Mouse (Mus musculus) mouse embryonic stem cell (cell line): Measurements from ENCODE around the gene Klhl35.

ENCODE experiments used
- in situ Hi-C, 2 experiments: fragments of 300-500 bp; cut with MboI; formaldehyde crosslinking; loops; 1 replicate in 1 of 2; 3 replicates in 1 of 2; pipeline ENCODE4 v1.14.3; 2019 to 2020; ENCODE audit warnings: low sequenced_read_pairs in 2 of 2, low pct_unique_long_range_greater_than_20kb in 1 of 2, mixed read lengths in 1 of 2; ENCODE audit not compliant: unreplicated experiment in 1 of 2

The Klhl35 gene

DNA sequence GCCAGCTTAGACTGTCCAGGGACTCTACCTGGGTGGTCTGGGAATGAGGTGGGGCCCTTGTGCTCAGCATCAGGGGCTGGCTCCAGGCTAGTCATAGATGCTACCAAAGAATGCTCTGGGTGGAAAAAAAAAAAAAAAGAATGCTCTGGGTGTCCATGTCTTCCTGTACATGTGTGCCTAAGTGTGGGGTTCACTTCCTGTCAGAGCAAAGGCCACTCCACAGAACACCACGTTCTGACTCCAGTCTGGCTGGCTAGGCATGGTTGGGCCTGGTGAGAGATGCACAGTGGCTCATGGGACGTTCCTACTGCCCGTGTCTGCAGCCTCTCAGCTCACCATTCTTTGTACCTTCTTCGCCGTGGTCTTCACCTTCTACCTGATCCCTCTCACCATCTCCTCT, 17.2 kb upstream of the Klhl35 start:
- in situ Hi-C loops, result loop anchor here in 1 of 2 experiments (5.0 kb wide), 1 partner anchor 66 kb away; the partner anchor contains the start of gene Gdpd5

DNA sequence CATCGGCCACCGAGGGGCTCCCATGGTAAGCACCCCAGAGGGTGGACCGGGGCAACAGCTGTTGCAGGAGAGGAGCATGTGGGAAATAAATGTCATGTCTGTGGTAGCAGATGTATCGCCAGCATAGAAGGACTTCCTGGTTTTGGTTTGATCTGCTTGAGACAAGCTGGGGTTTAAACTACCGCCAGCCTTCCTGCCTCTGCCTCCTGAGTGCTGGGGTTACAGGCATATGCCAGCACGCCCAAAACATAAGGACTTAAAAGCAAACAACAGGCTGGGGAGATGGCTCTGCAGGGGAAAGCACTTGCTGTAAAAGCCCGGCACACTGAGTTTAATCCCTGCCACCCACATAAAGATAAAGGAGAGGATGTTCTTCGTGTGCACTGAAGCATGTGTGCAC, 16.7 kb upstream of the Klhl35 start:
- in situ Hi-C loops, result loop anchor here in 1 of 2 experiments (5.0 kb wide), 1 partner anchor 67 kb away; the partner anchor contains the start of gene Gdpd5

DNA sequence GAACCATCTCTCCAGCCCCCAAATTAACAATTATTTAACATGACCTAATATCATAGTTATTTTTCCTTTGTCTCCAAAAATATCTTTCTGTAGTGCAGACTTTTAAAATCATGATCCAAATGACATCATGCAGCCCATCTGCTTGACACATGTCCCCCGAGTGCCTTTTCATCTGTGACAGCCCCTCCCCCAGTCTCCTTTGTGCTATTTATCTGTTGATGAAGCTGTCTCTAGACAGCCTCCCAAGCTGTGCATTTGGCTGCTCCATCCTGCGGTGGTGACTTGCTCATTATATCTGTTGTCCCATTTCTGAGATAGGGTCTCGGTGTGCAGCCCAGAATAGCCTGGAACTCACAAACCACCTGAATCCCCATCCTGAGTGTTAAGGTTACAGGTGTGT, 16.1 kb upstream of the Klhl35 start:
- in situ Hi-C loops, result loop anchor here (5.0 kb wide), 2 partner anchors 67 to 72 kb away; partner anchors contain the start of gene Gdpd5 (in 1 of the 2)

DNA sequence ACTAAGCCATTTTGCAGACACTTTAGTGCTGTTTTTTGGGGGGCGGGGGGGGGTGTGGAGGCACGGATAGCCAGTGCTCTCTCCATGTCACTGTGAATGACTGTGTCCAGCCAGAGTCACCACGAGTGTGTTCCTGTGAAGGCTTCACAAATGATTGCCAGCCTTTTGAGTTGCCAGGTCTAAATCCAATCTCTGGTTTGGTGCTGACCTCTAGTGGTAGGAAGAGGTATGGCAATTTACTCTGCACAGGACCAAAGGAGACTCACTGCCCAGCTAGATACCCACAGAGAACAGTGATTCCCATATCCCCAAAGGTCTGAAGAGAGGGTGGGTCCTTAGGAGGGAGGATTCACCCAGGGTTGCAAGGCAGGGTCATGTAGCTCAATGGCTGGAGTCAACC, 15.1 kb upstream of the Klhl35 start:
- in situ Hi-C loops, result loop anchor here in 1 of 2 experiments (5.0 kb wide), 1 partner anchor 73 kb away; no protein-coding TSS in a partner anchor

DNA sequence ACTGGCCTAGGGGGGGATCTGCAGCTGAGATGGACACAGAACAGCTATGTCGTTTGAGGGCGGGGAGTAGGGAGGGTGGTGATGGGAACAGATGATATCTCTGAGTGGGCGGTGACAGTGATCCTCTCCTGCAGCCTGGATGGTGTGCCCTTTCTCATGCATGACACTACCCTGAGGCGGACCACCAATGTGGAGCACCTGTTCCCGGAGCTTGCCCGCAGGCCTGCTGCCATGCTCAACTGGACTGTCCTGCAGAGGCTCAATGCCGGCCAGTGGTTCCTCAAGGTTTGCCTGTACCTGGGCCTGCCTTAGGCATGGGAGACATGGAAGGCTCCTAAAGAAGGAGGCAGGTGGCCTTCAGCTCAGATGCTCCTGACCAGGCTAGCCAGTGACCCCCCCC, 12.9 kb upstream of the Klhl35 start:
- in situ Hi-C loops, result loop anchor here in 1 of 2 experiments (5.0 kb wide), 1 partner anchor 76 kb away; no protein-coding TSS in a partner anchor

DNA sequence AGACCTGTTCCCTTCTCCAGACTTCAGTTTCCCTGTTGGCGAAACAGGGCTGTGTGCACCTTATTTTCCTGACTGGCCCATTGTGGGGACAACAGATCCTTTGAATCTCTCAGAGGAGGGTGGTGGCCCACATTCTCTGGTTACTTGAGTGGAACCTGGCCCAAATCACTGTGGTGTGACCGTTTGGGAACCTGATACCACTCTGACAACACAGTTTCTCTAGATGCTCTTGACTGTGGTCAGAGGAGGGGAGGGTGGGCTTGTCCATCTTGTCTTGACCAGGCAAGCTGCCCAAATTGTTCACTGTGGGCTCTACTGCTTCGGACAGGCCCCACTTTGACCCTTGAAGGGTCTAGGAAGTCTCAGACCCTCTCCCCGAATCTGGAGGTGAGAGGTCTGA, 11.8 kb upstream of the Klhl35 start:
- in situ Hi-C loops, result loop anchor here in 1 of 2 experiments (5.0 kb wide), 1 partner anchor 77 kb away; no protein-coding TSS in a partner anchor

DNA sequence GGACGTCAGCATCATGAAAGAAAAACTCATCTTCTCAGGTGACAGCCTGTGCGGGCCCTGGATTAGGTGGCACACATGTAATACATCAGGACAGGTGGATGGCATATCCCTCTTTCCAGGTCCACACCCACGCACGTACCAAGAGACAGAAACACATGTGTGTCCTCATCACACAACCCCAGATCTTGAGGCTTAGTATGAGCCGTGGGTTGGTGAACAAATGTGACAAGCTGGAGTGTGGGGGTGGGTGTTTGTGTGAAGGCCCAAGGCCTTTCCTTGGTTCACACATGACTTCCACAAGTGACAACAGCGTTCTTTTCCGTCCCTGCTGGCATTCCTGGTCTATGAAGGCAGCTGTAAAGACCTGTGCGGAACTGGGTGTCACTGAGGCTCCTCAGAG, 7.0 kb upstream of the Klhl35 start:
- in situ Hi-C loops, result no loop called here

DNA sequence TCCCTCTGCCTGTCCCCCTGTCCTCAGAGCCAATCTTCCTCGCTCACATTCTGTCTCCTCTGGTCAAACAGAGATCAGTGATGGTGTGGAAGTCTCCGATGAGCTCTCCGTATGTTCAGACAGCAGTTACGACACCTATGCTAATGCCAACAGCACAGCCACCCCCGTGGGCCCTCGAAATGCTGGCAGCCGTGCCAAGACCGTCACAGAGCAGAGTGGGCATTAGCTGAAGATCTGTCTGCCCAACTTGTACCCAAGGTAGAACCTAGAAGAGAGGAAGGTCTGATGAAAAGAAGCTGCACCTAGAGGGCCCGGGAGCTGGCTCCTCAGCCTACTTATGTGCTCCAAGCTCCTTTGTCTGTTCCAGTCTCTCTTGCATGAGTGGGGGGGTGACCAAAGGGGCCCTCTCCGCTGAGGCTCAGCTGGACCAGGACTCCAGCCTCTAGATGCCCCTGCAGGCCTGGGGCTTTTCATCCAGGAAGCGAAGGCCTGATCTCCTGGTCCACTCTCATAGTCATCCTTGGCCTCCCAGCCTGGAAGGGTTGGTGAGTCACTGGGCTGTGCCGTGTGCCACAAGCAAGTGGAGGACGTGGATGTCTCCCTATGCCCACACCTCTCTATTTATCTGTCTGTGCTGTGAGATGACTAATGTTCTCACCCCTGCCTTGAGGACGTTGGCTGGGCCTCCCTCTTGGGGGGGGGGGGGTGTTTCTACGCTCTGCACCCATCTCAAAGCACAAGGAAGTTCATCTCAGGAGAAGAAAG, 5.7 kb upstream of the Klhl35 start:
- in situ Hi-C loops, result no loop called here

DNA sequence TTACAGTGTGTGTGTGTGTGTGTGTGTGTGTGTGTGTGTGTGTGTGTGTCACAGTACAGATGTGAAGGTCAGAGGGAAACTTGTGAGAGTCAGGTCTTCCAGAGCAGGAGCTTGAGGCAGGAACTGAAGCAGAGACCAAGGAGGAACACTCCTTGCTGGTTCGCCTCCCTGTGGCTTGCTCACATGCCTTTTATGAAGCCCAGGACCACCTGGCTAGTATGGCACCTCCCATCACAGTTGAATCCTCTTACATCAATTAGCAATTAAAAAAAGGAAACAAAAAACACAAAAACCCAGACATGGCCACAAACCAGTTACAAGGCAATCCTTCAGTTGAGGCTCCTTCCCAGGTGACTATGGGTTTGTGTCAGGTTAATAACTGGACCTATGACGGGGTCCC, 2.7 kb upstream of the Klhl35 start:
- in situ Hi-C loops, result no loop called here

DNA sequence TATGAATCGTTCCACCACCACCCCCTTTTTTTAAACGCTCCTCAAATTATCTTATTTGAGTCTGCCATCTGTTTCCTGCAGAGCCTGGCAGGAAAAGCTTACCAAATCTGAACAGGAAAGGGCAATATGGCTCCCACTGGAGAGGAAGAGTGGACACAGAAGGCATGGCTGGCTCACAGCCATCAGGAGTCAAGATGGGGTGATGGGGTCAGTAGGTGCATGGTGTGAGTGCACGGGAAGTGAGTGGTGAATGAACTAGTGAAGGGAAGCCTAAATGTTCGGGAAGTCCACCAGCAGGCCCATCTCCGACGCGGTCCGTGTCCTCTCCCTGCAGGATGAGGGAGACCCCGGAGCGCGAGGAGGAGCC, 2.1 kb downstream of the Klhl35 start:
- in situ Hi-C loops, result no loop called here

DNA sequence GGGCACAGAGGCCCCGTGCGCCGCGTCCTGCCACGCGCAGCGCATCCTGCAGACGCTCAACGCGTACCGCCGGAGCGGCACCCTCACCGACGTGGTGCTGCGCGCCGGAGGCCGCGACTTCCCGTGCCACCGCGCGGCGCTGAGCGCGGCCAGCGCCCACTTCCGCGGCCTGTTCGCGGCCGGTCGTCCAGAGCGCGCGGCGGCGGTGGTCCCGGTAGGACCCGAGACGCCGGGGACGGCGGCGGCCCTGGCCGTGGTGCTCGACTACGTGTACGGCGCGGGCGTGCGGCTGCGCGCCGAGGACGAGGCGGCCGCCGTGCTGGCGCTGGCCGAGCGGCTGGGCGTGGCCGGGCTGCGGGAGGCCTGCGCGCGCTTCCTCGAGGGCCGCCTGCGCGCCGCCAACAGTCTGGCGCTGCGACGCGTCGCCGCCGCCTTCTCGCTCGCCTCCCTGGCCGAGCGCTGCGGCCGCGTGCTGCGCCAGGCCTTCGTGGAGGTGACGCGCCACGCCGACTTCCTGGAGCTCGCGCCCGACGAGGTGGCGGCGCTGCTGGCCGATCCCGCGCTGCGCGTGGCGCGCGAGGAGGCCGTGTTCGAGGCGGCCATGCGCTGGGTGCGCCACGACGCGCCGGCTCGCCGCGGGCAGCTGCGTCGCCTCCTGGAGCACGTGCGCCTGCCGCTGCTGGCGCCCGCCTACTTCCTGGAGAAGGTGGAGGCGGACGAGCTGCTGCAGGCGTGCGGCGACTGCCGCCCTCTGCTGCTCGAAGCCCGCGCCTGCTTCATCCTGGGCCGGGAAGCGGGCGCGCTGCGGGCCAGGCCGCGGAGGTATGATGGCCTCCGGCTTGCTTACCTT, 2.7 kb downstream of the Klhl35 start:
- in situ Hi-C loops, result no loop called here

DNA sequence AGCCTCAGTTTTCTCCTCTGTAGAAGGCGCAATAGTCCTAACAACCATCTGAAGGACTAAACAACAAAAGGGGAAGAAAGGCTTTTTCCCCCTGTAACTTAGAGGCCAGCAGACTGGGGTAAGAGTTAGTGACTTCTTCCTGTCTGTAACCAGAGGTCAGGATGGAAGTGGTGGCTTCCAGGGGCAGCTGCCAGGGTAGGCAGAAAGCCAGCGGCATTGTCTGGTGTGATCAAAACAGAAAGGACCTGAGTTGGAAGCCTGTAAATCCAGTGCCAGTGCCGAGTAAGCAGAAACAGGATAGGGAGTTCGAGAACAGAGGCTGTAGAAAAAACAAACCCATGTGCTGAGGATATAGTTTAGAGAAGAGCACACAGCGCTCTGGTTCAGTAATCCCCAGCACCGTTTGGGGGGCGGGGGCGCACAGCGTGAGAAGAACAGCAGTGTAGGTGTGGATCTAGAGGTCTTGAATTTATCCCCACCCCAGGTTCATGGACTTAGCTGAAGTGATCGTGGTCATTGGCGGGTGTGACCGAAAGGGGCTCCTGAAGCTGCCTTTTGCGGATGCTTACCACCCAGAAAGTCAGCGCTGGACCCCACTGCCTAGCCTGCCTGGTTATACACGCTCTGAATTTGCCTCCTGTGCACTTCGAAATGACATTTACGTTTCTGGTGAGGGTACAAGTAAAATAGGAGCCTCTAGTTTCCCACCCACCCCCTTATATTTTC, 4.0 kb downstream of the Klhl35 start:
- in situ Hi-C loops, result no loop called here

DNA sequence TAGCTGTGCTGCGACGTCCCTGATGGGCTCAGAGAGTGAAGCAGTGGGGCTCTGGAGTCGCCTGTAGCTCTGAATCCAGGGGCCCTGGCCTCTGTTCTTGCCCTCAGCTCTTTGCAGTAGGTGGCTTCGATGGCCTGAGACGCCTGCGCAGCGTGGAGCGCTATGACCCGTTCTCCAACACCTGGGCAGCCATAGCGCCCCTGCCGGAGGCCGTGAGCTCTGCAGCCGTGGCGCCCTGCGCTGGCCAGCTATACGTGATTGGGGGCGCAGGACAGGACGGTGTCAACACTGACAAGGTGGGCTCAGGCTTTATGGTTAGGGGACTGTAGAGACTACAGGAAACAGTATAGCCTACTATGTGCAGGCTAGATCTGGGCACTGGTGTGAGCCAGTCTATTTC, 5.8 kb downstream of the Klhl35 start:
- in situ Hi-C loops, result no loop called here

DNA sequence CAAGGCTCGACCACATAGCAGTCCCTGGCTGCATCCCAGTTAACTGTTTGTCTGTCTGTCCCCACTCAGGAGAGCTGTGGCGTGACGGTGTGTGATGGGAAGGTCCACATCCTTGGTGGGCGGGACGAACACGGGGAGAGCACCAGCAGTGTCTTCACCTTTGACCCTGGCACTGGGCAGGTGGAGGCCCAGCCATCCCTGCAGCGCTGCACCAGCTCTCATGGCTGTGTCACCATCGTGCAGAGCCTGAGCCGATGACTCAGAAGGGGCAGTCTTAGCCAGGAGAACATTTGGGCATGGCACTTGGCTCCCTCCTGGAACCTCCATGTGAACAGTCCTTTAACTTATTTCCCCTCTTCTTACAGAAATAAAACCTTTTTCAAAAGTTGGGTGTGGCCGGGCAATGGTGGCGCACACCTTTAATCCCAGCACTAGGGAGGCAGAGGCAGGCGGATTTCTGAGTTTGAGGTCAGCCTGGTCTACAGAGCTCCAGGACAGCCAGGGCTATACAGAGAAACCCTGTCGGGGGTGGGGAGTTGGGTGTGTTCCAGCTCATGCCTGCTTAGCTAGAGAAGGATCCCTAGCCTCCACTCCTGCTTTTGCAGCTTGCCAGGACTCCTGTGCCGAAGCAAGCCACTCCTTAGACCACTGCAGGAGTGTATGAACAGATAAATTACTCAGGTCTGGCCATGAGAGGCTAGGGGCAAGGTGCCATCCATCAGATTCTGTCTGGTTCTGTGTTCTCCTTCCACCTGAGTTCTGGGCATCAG, 8.0 kb downstream of the Klhl35 start:
- in situ Hi-C loops, result no loop called here

DNA sequence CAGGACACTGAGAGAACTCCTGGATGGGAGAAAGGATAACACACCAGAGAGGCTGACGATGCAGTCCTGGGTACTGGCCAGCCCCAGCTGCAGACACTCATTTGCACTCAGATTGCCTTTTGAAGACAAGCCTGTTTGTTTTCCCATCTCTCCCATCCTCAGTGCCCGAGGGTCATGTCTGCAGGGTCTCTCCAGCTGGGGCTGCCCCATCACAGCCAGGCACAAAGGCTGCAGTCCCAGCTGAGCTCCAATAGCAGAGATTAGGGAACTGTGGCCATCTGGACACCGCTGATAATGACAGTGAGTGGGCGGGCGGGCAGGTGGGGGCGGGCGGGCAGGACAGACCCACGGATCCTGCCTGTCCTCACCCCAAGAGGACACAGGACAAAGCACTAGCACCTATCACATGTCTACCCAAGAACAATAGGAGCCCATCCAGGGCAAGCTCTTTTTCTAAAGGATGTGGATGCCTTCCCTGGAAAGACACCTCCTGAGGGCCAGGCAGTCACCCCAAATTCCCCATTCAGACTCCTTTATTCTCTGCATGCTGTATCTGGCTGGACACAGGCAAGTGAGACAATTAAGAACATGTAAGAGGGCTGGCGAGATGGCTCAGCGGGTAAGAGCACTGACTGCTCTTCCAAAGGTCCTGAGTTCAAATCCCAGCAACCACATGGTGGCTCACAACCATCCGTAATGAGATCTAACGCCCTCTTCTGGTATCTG, 9.2 kb downstream of the Klhl35 start:
- in situ Hi-C loops, result no loop called here

DNA sequence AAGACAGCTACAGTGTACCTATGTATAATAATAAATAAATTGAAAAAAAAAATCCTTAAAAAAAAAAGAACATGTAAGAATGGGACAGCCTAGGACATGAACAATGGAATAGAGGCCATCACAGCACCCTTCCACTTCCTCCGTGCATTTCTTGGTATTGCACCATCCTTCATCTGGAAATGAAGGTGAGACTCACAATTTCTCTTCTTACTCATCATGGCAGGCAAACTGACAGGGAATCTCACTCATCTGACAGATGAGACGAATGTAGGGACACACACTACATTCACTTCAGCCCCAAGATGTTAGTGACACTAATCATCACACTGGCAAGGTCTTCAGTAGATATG, 9.7 kb downstream of the Klhl35 start:
- in situ Hi-C loops, result no loop called here

DNA sequence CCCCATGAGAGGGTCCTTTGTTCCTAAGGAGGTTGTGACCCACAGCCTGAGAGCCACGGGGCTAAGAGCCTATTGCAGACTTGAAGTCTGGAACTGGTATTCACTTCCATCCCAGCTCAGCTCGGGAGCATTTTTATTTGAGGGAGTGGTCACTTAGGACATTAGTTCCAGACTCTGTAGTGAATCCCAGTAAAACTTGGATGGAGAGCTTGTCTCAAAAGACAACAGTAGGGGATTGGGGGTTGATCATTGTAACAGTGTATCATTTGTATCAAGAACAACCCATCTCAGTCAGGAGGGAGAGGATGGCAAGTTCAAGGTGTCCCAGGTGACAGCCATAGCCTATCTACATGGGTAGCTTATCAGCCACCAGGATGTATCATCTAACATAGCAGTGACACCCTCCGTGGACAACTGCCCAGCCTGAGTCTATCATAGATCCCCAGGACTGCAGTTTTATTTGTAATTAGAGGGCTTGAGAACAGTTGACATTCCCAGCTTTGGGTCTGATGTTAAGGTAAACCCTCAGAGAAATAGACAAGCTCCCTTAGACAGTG, 10.8 kb downstream of the Klhl35 start:
- in situ Hi-C loops, result no loop called here
